Mouse (Mus musculus) 416B (cell line): Measurements from ENCODE around the gene Stpg3.
A peak's percentile ranks its signal among the peaks of the same experiment; 100 is the strongest.

Experiments used
- DNase-seq: peaks from one replicate; pipeline ENCODE4 v3.0.0; 2011; ENCODE audit warnings: low read depth

Gene Stpg3

GRCm38 (mm10) chr2:25207593-25207992, 6.8 kb downstream of the Stpg3 start:
- DNase-seq, result no peak

GRCm38 (mm10) chr2:25203631-25204214, 10.7 kb downstream of the Stpg3 start:
- DNase-seq, result peak; percentile 59

- DNase-seq, result no peak
Observed at GRCm38 (mm10) chr2:25200631-25201030, 13.8 kb downstream of the Stpg3 start.

GRCm38 (mm10) chr2:25197946-25198345, 16.5 kb downstream of the Stpg3 start:
- DNase-seq, result no peak

- no peak for DNase-seq
Observed at GRCm38 (mm10) chr2:25197191-25197590, 17.2 kb downstream of the Stpg3 start.

- peak; percentile 99 for DNase-seq
Observed at GRCm38 (mm10) chr2:25196172-25196954, 18.1 kb downstream of the Stpg3 start, which contains the start of gene Tor4a. Gene Tor4a, minus strand, starts transcription at chr2:25196886.

- peak; percentile 92 for DNase-seq
Observed at GRCm38 (mm10) chr2:25195211-25196156, 19.0 kb downstream of the Stpg3 start.

GRCm38 (mm10) chr2:25194486-25195171, 19.8 kb downstream of the Stpg3 start:
- peak; percentile 93 for DNase-seq

- DNase-seq, result peak; percentile 41
Observed at GRCm38 (mm10) chr2:25194006-25194405, 20.4 kb downstream of the Stpg3 start.

GRCm38 (mm10) chr2:25193330-25193770, 21.1 kb downstream of the Stpg3 start:
- peak; percentile 94 for DNase-seq

- DNase-seq, result no peak
Observed at GRCm38 (mm10) chr2:25187841-25188240, 26.6 kb downstream of the Stpg3 start.

- DNase-seq, result no peak
Observed at GRCm38 (mm10) chr2:25186575-25186930, 27.9 kb downstream of the Stpg3 start.

GRCm38 (mm10) chr2:25185625-25186574, 28.5 kb downstream of the Stpg3 start:
- DNase-seq, result no peak

- DNase-seq, result no peak
Observed at GRCm38 (mm10) chr2:25184496-25184895, 29.9 kb downstream of the Stpg3 start.

GRCm38 (mm10) chr2:25183336-25183735, 31.1 kb downstream of the Stpg3 start:
- DNase-seq, result peak; percentile 46

- DNase-seq, result peak; percentile 26
Observed at GRCm38 (mm10) chr2:25182664-25183063, 31.8 kb downstream of the Stpg3 start.

GRCm38 (mm10) chr2:25181891-25182397, 32.5 kb downstream of the Stpg3 start:
- peak; percentile 40 for DNase-seq

- DNase-seq, result peak; percentile 80
Observed at GRCm38 (mm10) chr2:25180973-25181890, 33.2 kb downstream of the Stpg3 start.

GRCm38 (mm10) chr2:25180478-25180903, 33.9 kb downstream of the Stpg3 start, which contains the start of gene Nrarp:
Gene Nrarp, plus strand, starts transcription at chr2:25180758.
- DNase-seq, result peak; percentile 98
